Mouse (Mus musculus) C3H10T1/2 (cell line): Measurements from ENCODE around the gene Mknk1. TPM values are rescaled to one million over a fixed set of nuclear protein-coding genes. Genes with fewer than 3 reads are reported as not detected.

ENCODE experiments used
- polyA plus RNA-seq, 2 experiments: library from polyadenylated mRNA; unstranded; fragments of >200 nt; fragmentation: generic; extraction: Trizol; gene quantifications; one replicate each; pipeline ENCODE4 v1.2.1; 2012; ENCODE audit warnings: missing spikeins in 2 of 2

The Mknk1 gene
- 10 to 100 TPM in 1 of 2 experiments, 1 to 10 TPM in 1; 3.0 to 14.4 TPM for polyA plus RNA-seq

DNA sequence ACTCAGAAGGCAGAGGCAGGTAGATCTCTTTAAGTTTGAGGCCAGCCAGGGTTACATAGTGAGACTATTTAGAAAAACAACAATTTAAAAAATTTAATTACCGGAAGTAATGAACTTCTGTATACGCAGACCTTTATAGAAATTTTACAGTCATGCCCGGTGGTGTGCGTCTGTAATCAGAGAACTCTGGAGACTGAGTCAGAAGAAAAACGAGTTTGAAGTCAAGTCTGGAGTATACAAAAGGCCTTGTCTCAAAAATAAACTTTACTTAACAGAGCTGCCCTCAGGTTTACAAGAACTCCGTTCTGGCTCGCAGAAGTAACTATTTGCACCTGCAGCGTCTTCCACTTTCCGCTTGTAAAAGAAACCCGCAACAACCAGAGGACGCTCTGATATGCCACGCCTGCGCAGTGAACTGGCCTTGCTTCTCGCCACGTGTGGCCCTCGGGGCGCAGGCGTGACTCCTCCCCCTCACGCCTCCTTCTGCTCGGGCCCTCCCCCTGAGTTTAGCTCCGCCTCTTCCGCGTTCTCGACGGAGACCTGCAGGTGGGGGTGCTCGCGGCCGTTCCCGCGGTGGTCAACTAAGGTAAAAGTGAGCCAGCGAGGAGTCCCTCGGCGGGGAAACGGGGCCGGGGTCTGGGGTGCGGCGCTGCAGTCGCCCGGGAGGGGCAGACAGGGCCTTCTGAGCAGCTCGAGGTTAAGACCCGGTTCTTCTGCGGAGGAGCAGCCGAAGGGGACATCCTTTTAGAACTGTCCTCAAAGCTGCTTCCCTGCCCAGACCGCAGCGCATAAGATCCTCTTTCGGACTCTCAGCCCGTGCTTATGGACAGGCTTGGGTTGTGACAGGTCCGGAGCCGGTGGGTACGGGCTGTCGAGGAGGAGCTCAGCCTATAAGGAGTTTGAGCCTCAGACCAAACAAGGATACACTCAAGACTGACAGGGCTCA is at the start of gene Mknk1:
Gene Mknk1, plus strand, starts transcription at position 503 of the 946 bp plus-strand sequence.

DNA sequence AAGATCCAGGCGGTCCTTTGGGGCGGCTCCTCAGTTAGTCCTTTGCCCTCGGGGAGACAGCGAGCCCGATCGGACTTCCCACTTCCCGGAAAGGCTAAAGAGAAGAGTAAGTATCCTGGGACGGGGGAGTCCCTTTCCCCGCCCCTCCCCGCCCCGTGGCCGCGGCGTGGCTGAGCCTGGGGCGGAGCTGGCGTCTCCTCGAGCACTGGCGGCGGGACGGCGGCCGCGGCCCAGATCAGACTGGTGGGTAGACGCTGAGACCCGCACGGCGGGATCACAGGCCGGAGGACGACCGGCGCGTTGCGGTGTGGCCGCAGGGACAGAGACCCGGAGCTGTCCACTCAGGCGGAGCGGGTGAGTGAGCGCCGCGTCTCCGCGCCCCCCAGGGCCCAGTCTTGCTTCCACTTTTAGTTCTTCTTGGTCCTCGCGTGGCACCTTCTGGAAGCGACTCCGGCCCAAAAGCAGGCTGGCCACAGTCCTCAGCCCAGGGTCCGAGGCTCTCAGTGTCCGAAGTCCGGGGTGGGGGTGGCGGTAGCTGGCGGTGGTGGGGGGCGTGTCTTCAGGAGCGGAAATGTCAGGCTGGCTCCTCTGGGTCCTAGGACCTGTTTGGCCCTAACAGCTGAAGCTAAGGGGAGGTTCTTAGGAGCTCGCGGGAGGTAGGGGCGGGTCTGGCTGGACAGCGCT is 11.0 kb upstream of the Mknk1 start, which contains the start of gene Mob3c:
Gene Mob3c, plus strand, starts transcription at position 205 of the 684 bp plus-strand sequence.

DNA sequence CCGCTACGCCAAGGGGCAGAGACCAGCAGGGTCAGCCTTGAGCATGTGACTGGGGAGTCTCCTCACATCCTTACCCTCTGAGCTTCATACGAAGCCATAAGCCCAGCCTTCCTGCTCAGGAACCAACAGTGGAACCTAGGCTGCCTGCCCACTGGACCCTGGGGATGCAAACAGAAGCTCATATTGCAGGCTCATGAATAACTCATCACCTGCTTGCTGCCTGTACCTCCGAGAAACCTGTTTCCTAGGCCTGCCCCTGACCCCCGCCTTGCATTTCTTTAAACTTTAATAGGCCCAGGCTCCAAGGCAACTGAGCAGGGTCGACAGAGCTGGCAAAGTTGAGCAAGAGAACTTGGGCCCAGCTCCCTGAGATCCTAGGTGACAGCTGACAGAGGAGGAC is 45.0 kb downstream of the Mknk1 start, which contains the start of gene Kncn:
Gene Kncn, plus strand, starts transcription at position 379 of the 400 bp plus-strand sequence.

DNA sequence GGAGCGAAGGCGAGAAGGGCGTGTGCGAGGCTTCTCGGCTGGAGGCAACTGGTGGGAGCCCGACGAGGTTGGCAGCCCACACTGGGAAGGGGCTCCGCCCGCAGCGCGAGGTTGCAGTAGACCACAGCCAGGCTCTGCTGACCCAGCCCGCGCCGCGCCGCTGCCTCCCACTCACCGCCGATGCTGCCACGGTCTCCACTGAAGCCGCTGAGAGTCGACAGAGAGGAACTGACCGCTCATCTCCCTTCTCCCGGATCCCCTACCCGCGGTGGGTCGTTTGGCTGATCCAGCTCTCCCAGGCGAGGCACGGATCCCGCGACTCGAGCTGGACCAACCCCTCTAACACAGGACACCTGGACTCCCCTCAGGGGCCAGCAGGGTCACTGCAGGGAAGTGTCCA is 51.6 kb downstream of the Mknk1 start, which contains the start of gene 6430628N08Rik:
Gene 6430628N08Rik, plus strand, starts transcription at position 113 of the 400 bp plus-strand sequence.

Other genes with a start within 250 kb of the Mknk1 start
- not detected for gene Cyp4a32, start 238.2 kb upstream of the Mknk1 start, polyA plus RNA-seq
- not detected for gene Cyp4b1, start 191.5 kb upstream of the Mknk1 start, polyA plus RNA-seq
- 1 to 10 TPM in 1 of 2 experiments, under 1 TPM in 1; 0.89 to 9.9 TPM for gene Efcab14, start 101.5 kb upstream of the Mknk1 start, polyA plus RNA-seq
- under 1 TPM in 1 of 2 experiments, not detected in 1; 0.15 TPM for gene Tex38, start 58.2 kb upstream of the Mknk1 start, polyA plus RNA-seq
- gene Atpaf1, start 54.4 kb upstream of the Mknk1 start, polyA plus RNA-seq = 1 to 10 TPM; 1.7 to 7.3 TPM
- 1 to 10 TPM in 1 of 2 experiments, under 1 TPM in 1; 0.48 to 5.0 TPM for gene Mob3c, start 11.1 kb upstream of the Mknk1 start, polyA plus RNA-seq
- not detected for gene Kncn, start 45.2 kb downstream of the Mknk1 start, polyA plus RNA-seq
- not detected for gene 6430628N08Rik, start 51.5 kb downstream of the Mknk1 start, polyA plus RNA-seq
- not detected for gene Dmbx1, start 100.7 kb downstream of the Mknk1 start, polyA plus RNA-seq
- gene Faah, start 178.7 kb downstream of the Mknk1 start, polyA plus RNA-seq = 1 to 10 TPM in 1 of 2 experiments, under 1 TPM in 1; 0.33 to 1.7 TPM
- 1 to 10 TPM; 5.8 to 8.9 TPM for gene Nsun4, start 214.7 kb downstream of the Mknk1 start, polyA plus RNA-seq
- gene Uqcrh, start 235.9 kb downstream of the Mknk1 start, polyA plus RNA-seq = 100 to 1,000 TPM; 350 to 737 TPM
- gene Lrrc41, start 236.1 kb downstream of the Mknk1 start, polyA plus RNA-seq = 10 to 100 TPM; 30.5 to 43.4 TPM